Mouse (Mus musculus): ENCODE data around the gene Cyp17a1. TPM values are rescaled to one million over a fixed set of nuclear protein-coding genes. Genes with fewer than 3 reads are reported as not detected.

Gene Cyp17a1
- polyA plus RNA-seq, 1 experiment from 2014 or later = not detected

GRCm38 (mm10) chr19:46668263-46668662 is 4.7 kb downstream of the Cyp17a1 start:
- Histone ChIP-seq H3K36me3 (no peaks in the 10 kb centered on the region), H3K27me3 (peaks cover 16% of the 10 kb centered on the region), H3K27ac (no peak overlapping the region), H3K4me2 (no peak overlapping the region), H3K9me3 (no peaks in the 10 kb centered on the region), H3K9ac (replicated peaks) (no peak overlapping the region), H3K4me3 (replicated peaks) (no peak overlapping the region), H3K4me1 (replicated peaks) (no peaks in the 10 kb centered on the region)
- 85% methylated on average over 10 of the region's 10 CpGs for WGBS
- ATAC-seq (ENCODE audit: insufficient number of reproducible peaks, insufficient read depth, low FRiP score, low TSS enrichment, low read depth) = no peak

- Histone ChIP-seq H3K4me3 (replicated peaks) (no peak overlapping the region), H3K36me3 (no peaks in the 10 kb centered on the region), H3K9me3 (no peaks in the 10 kb centered on the region), H3K9ac (replicated peaks) (no peak overlapping the region), H3K4me1 (replicated peaks) (no peaks in the 10 kb centered on the region), H3K27ac (no peak overlapping the region), H3K4me2 (no peak overlapping the region), H3K27me3 (peaks cover 9% of the 10 kb centered on the region; the same call in 1 of the 2 replicates)
- ATAC-seq (ENCODE audit: insufficient number of reproducible peaks, insufficient read depth, low FRiP score, low TSS enrichment, low read depth) = no peak
- WGBS = 44% methylated on average over 11 of the region's 11 CpGs
Measured at GRCm38 (mm10) chr19:46667300-46667699, 5.7 kb downstream of the Cyp17a1 start.

GRCm38 (mm10) chr19:46665474-46665873 is 7.5 kb downstream of the Cyp17a1 start:
- no peak for ATAC-seq (ENCODE audit: insufficient number of reproducible peaks, insufficient read depth, low FRiP score, low TSS enrichment, low read depth)
- Histone ChIP-seq H3K9ac (replicated peaks) (no peak overlapping the region), H3K27ac (no peak overlapping the region), H3K4me3 (replicated peaks) (no peak overlapping the region), H3K27me3 (no peaks in the 10 kb centered on the region; the same call in 1 of the 2 replicates), H3K4me2 (no peak overlapping the region), H3K9me3 (no peaks in the 10 kb centered on the region), H3K4me1 (replicated peaks) (peaks cover 4% of the 10 kb centered on the region), H3K36me3 (no peaks in the 10 kb centered on the region)
- 66% methylated on average over 7 of the region's 7 CpGs for WGBS

- Histone ChIP-seq H3K27me3 (no peaks in the 10 kb centered on the region; the same call in 1 of the 2 replicates), H3K27ac (no peak overlapping the region), H3K36me3 (0 out of 2 replicates have a peak, but pooled peaks cover 3% of the 10 kb centered on the region), H3K4me3 (replicated peaks) (no peak overlapping the region), H3K4me2 (no peak overlapping the region), H3K4me1 (replicated peaks) (peaks cover 4% of the 10 kb centered on the region), H3K9ac (replicated peaks) (no peak overlapping the region), H3K9me3 (no peaks in the 10 kb centered on the region)
- WGBS = 81% methylated on average over 6 of the region's 6 CpGs
- ATAC-seq (ENCODE audit: insufficient number of reproducible peaks, insufficient read depth, low FRiP score, low TSS enrichment, low read depth) = no peak
Measured at GRCm38 (mm10) chr19:46662784-46663183, 10.2 kb downstream of the Cyp17a1 start.

GRCm38 (mm10) chr19:46662214-46662613 is 10.8 kb downstream of the Cyp17a1 start:
- no peak overlapping the region for H3K4me2 ChIP-seq
- peaks cover 5% of the 10 kb centered on the region for H3K36me3 ChIP-seq
- H3K27ac ChIP-seq = no peak overlapping the region
- H3K27me3 ChIP-seq = no peaks in the 10 kb centered on the region; the same call in 1 of the 2 replicates
- no peak overlapping the region for H3K9ac ChIP-seq (replicated peaks)
- peaks cover 4% of the 10 kb centered on the region for H3K4me1 ChIP-seq (replicated peaks)
- H3K9me3 ChIP-seq = no peaks in the 10 kb centered on the region
- WGBS = 87% methylated on average over 8 of the region's 8 CpGs
- H3K4me3 ChIP-seq (replicated peaks) = no peak overlapping the region
- no peak for ATAC-seq (ENCODE audit: insufficient number of reproducible peaks, insufficient read depth, low FRiP score, low TSS enrichment, low read depth)

- H3K4me2 ChIP-seq = no peak overlapping the region
- H3K27ac ChIP-seq = no peak overlapping the region
- no peaks in the 10 kb centered on the region for H3K27me3 ChIP-seq
- H3K4me1 ChIP-seq (replicated peaks) = peaks cover 4% of the 10 kb centered on the region
- H3K9me3 ChIP-seq = no peaks in the 10 kb centered on the region
- WGBS = 55% methylated on average over 4 of the region's 4 CpGs
- peaks cover 12% of the 10 kb centered on the region for H3K36me3 ChIP-seq
- ATAC-seq (ENCODE audit: insufficient number of reproducible peaks, insufficient read depth, low FRiP score, low TSS enrichment, low read depth) = no peak
- no peak overlapping the region for H3K4me3 ChIP-seq (replicated peaks)
- H3K9ac ChIP-seq (replicated peaks) = no peak overlapping the region
Measured at GRCm38 (mm10) chr19:46661511-46661910, 11.5 kb downstream of the Cyp17a1 start.

- peaks cover 4% of the 10 kb centered on the region for H3K4me1 ChIP-seq (replicated peaks)
- H3K27ac ChIP-seq = no peak overlapping the region
- no peak overlapping the region for H3K4me2 ChIP-seq
- no peak for ATAC-seq (ENCODE audit: insufficient number of reproducible peaks, insufficient read depth, low FRiP score, low TSS enrichment, low read depth)
- H3K4me3 ChIP-seq (replicated peaks) = no peak overlapping the region
- no peak overlapping the region for H3K9ac ChIP-seq (replicated peaks)
- 88% methylated on average over 9 of the region's 9 CpGs for WGBS
- H3K9me3 ChIP-seq = no peaks in the 10 kb centered on the region
- peaks cover 39% of the 10 kb centered on the region for H3K36me3 ChIP-seq
- H3K27me3 ChIP-seq = no peaks in the 10 kb centered on the region
Measured at GRCm38 (mm10) chr19:46658851-46659250, 14.1 kb downstream of the Cyp17a1 start.

GRCm38 (mm10) chr19:46658348-46658747 is 14.6 kb downstream of the Cyp17a1 start:
- Histone ChIP-seq H3K4me2 (no peak overlapping the region), H3K36me3 (peaks cover 44% of the 10 kb centered on the region), H3K9me3 (no peaks in the 10 kb centered on the region), H3K4me1 (replicated peaks) (peaks cover 4% of the 10 kb centered on the region), H3K4me3 (replicated peaks) (no peak overlapping the region), H3K27me3 (no peaks in the 10 kb centered on the region), H3K27ac (no peak overlapping the region), H3K9ac (replicated peaks) (no peak overlapping the region)
- WGBS = 98% methylated on average over 7 of the region's 7 CpGs
- ATAC-seq (ENCODE audit: insufficient number of reproducible peaks, insufficient read depth, low FRiP score, low TSS enrichment, low read depth) = no peak

- Histone ChIP-seq H3K9ac (replicated peaks) (no peak overlapping the region), H3K36me3 (peaks cover 52% of the 10 kb centered on the region), H3K9me3 (no peaks in the 10 kb centered on the region), H3K27me3 (no peaks in the 10 kb centered on the region), H3K27ac (no peak overlapping the region), H3K4me1 (replicated peaks) (peaks cover 4% of the 10 kb centered on the region), H3K4me2 (no peak overlapping the region), H3K4me3 (replicated peaks) (no peak overlapping the region)
- WGBS = 88% methylated on average over 3 of the region's 3 CpGs
- ATAC-seq (ENCODE audit: insufficient number of reproducible peaks, insufficient read depth, low FRiP score, low TSS enrichment, low read depth) = no peak
Measured at GRCm38 (mm10) chr19:46657339-46658020, 15.5 kb downstream of the Cyp17a1 start.

GRCm38 (mm10) chr19:46656151-46656840 is 16.7 kb downstream of the Cyp17a1 start:
- no peaks in the 10 kb centered on the region for H3K27me3 ChIP-seq
- H3K9ac ChIP-seq (replicated peaks) = no peak overlapping the region
- H3K36me3 ChIP-seq = peaks cover 59% of the 10 kb centered on the region
- no peak overlapping the region for H3K27ac ChIP-seq
- ATAC-seq (ENCODE audit: insufficient number of reproducible peaks, insufficient read depth, low FRiP score, low TSS enrichment, low read depth) = no peak
- no peak overlapping the region for H3K4me2 ChIP-seq
- H3K4me1 ChIP-seq (replicated peaks) = peaks cover under 1% of the 10 kb centered on the region; the same call in 1 of the 2 replicates
- H3K9me3 ChIP-seq = no peaks in the 10 kb centered on the region
- no peak overlapping the region for H3K4me3 ChIP-seq (replicated peaks)
- 92% methylated on average over 21 of the region's 21 CpGs for WGBS

GRCm38 (mm10) chr19:46655626-46656025 is 17.3 kb downstream of the Cyp17a1 start:
- H3K4me3 ChIP-seq (replicated peaks) = no peak overlapping the region
- H3K27ac ChIP-seq = no peak overlapping the region
- H3K9ac ChIP-seq (replicated peaks) = no peak overlapping the region
- no peak overlapping the region for H3K4me2 ChIP-seq
- 90% methylated on average over 10 of the region's 10 CpGs for WGBS
- H3K9me3 ChIP-seq = no peaks in the 10 kb centered on the region
- peaks cover 59% of the 10 kb centered on the region for H3K36me3 ChIP-seq
- no peak for ATAC-seq (ENCODE audit: insufficient number of reproducible peaks, insufficient read depth, low FRiP score, low TSS enrichment, low read depth)
- no peaks in the 10 kb centered on the region for H3K27me3 ChIP-seq
- H3K4me1 ChIP-seq (replicated peaks) = no peaks in the 10 kb centered on the region

All from limb, embryonic 12.5 days (tissue).